Mouse (Mus musculus) E14TG2a.4 (cell line): ENCODE data around the gene Scly.

ENCODE experiments used
- CTCF ChIP-seq: conservative IDR thresholded peaks from 2 replicates; pipeline ENCODE4 v1.5.1; 2014; ENCODE audit warnings: low read length
- NANOG ChIP-seq: IDR thresholded peaks from 2 replicates; pipeline ENCODE4 v1.6.1; 2014; ENCODE audit warnings: borderline replicate concordance, low read length, mixed read lengths
- POU5F1 ChIP-seq: IDR thresholded peaks from 2 replicates; pipeline ENCODE4 v1.6.1; 2014; ENCODE audit warnings: low read length, borderline replicate concordance

GRCm38 (mm10) chr1:91257918-91258317 is 40.2 kb upstream of the Scly start:
- TF ChIP-seq CTCF (no peak), POU5F1 (no peak), NANOG (no peak)
